Mouse (Mus musculus) megakaryocyte, embryonic 14.5 days (primary cell): ENCODE measurements around the gene Trmt10c. TPM values are rescaled to one million over a fixed set of nuclear protein-coding genes. Genes with fewer than 3 reads are reported as not detected.

ENCODE experiments used
- H3K27me3 ChIP-seq: replicated peaks from 2 replicates; pipeline ENCODE3; 2012; ENCODE audit warnings: inconsistent platforms
- H3K36me3 ChIP-seq: replicated peaks from 2 replicates; pipeline ENCODE3; 2012; ENCODE audit warnings: low read length, inconsistent platforms, mixed read lengths
- H3K4me1 ChIP-seq: 2 replicates; pipeline ENCODE4 v1.6.1; 2012; ENCODE audit warnings: inconsistent platforms
- H3K4me3 ChIP-seq: replicated peaks from 2 replicates; pipeline ENCODE3; 2012; ENCODE audit warnings: moderate library complexity, mild to moderate bottlenecking, inconsistent platforms
- H3K9me3 ChIP-seq: 2 replicates; pipeline ENCODE4 v1.6.1; 2012; ENCODE audit warnings: inconsistent platforms
- FLI1 ChIP-seq: IDR thresholded peaks from 2 replicates; pipeline ENCODE4 v1.6.1; 2012; ENCODE audit warnings: low read length, inconsistent platforms, mixed read lengths
- GATA1 ChIP-seq: IDR thresholded peaks from 3 replicates; pipeline ENCODE4 v1.6.1; 2012; ENCODE audit warnings: mixed read lengths, low read length, inconsistent platforms, borderline replicate concordance
- polyA plus RNA-seq: library from polyadenylated mRNA; stranded (reverse); fragments of >175 nt; gene quantifications from 2 replicates; pipeline ENCODE4 v1.2.3, GENCODE M21; 2012; ENCODE audit warnings: low replicate concordance; ENCODE audit not compliant: insufficient read depth

Trmt10c gene
- polyA plus RNA-seq, 1 experiment, result 5.3 TPM

DNA sequence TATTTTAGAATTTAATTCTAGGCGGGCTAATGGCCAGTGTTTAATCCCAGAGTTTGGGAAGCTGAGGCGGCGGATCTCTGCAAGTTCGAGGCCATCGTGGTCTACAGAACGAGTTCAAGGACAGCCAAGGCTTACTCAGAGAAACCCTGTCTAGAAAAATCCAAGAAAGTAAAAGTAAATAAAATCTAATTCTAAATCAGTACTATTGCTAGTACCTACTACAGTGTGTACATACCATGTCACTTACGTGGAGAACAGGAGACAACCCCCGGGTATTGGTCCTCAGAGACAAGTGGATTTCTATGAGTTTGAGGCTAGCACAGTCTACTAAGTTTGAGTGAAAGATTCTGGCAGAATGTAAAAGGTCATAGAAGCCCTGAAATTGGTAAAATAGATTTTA, 471 bp upstream of the Trmt10c start:
- Histone ChIP-seq H3K9me3 (no peaks in the 10 kb centered on the region), H3K36me3 (peaks cover 25% of the 10 kb centered on the region), H3K4me1 (peaks cover 24% of the 10 kb centered on the region), H3K4me3 (peak overlapping the region; percentile 94), H3K27me3 (no peaks in the 10 kb centered on the region)
- no peak for TF ChIP-seq FLI1
- TF ChIP-seq GATA1, result no peak

DNA sequence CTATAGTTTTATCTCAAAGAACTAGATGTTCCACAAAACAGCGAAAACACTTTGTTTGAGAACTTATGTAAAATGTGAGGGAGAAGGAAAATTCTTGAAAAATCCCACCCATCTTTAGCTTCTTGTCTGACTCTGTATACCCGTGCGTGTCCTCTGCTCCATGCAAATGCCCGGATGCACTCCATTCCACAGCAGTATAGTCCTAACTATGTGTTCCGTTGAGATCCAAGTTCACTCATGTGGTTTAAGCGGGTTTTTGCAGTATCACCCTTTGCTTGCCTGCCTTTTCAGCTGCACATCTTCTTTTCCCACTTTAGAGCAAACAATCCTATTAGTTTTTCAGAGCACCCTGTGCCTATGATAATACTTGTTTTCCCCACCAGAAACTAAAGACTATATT, 1.1 kb downstream of the Trmt10c start:
- H3K4me3 ChIP-seq, result peak overlapping the region; percentile 94
- no peaks in the 10 kb centered on the region for H3K9me3 ChIP-seq
- TF ChIP-seq FLI1, result no peak
- TF ChIP-seq GATA1, result no peak
- peaks cover 40% of the 10 kb centered on the region for H3K36me3 ChIP-seq
- H3K4me1 ChIP-seq, result peaks cover 33% of the 10 kb centered on the region
- H3K27me3 ChIP-seq, result no peaks in the 10 kb centered on the region

DNA sequence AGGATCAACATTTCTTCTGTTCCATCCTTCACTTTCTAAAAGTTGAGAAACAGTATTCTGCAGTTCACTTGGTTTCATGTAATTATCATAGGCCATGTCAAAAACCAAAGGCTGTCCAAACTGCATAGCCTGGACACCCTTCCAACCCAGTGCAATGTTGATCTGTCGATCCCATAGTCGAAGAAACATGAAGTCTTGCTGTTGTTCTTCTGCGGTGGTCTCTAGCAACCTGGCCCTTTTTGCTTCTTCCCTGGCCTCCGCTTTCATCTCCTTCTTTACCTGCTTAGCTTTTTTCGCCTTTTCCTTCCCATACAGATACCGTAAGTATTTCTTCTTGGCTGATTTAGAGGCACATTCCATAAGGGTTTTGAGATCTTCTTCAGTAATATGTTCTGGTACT, 3.1 kb downstream of the Trmt10c start:
- TF ChIP-seq FLI1, result no peak
- TF ChIP-seq GATA1, result no peak
- H3K36me3 ChIP-seq, result peaks cover 43% of the 10 kb centered on the region
- no peak overlapping the region for H3K4me3 ChIP-seq
- no peaks in the 10 kb centered on the region for H3K9me3 ChIP-seq
- H3K4me1 ChIP-seq, result peaks cover 44% of the 10 kb centered on the region
- no peaks in the 10 kb centered on the region for H3K27me3 ChIP-seq

DNA sequence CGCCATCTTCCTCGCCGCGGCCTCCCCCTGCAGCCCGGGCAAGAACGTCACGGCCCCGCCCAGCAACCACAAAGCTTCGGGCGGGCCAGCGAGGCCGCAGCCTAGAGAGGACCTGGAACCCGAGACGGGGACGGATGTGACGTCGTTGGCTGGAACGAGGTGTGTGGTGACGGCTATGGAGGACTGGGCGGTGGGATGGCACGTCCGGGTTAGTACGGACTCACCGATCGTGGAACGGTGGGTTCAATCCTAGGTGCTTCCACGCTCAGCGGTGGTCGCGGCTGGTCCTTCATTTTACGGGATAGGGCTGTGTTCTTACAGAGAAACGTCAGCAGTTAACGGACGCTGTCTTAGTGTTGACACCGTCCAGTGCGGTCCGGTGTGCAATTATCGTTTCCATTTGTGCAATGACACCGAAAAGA, 7.9 kb downstream of the Trmt10c start, which contains the start of gene Pcnp:
Pcnp (minus strand) TSS at position 79 of the 422 bp plus-strand sequence.
- TF ChIP-seq FLI1 (no peak), GATA1 (no peak)

DNA sequence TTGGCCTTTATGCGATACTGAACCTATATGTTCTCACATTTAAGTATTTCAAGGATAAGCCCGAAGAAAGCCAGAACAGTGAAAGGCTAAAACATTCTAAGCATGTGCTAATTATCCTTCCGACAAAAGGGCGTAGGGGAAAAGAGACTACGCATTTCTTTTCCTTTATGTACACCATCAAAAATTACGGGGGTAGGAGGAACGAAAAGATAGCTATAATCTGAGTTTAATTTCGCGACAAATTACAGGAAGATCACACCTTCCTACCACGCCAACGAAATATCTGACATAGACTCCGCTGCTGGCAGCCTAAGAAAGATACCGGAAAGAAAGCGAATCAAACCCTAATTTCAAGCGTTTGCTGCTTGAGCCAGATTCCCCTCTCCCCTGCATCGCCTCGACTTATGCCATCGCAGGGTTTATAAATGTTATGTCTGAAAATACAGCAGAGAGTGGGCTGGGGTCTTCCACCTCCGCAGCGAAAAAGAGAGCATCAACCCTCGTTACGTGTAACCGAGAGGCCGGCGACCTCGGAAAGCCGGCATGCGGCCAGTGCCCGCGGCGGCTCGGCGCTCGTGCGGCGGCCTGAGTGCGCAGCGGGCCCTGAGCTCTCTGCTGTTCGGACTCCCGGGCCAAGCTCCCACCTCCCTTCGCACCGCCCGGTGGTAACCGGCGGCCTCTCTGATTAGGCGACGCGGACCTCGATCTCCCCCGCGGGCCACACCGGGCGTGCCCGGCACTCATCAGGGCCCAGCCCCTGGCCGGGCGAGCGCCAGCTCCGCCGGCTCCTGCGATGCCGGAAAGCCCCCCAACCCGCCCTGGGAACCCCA, 8.7 kb downstream of the Trmt10c start:
- Histone ChIP-seq H3K36me3 (peaks cover 54% of the 10 kb centered on the region), H3K27me3 (no peaks in the 10 kb centered on the region), H3K4me3 (peak overlapping the region; percentile 99), H3K4me1 (peaks cover 49% of the 10 kb centered on the region), H3K9me3 (no peaks in the 10 kb centered on the region)
- TF ChIP-seq FLI1 (no peak), GATA1 (no peak)

More for the DNA sequence above, 7.9 kb downstream of the Trmt10c start, which contains the start of gene Pcnp:
- peaks cover 52% of the 10 kb centered on the region for H3K4me1 ChIP-seq
- H3K4me3 ChIP-seq, result peak within 1 kb of the TSS; percentile 99
- H3K9me3 ChIP-seq, result no peaks in the 10 kb centered on the region
- H3K27me3 ChIP-seq, result no peaks in the 10 kb centered on the region
- H3K36me3 ChIP-seq, result peaks cover 56% of the 10 kb centered on the region

DNA sequence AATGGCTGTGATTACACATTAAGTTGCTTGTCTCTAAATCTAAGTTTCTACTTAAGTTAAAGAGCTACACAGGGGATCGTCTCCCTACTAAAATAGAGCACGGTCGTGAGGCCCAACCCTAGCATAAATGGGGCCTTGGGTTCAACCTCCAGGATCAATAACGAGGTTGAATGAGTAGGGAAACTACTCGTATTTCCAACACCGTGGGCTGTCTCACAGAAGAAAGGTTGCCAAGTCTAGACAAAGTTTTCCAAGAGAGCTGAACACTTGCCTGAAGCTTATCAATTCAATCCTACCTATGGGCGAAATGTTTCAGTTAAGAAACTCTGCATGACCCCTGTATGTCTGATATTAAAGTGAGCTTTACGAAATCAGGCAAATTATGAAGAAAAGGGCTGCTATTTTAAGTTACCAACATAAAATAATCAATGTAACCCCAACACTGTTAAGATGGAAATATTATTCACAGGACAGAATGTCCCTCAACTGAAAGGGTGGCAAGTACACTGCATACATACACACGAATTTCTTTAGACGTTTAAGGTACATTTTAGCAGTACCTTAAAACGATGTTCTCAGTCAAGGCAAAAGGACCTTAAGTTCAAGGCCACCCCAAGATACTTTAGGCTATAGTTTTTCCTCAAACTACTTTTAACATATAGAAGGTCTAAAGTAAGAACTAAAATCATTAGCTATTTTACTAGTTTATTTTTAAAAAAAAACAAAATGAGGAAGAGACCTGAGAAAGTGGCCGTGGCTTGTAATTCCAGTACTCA, 9.6 kb downstream of the Trmt10c start:
- TF ChIP-seq GATA1, result no peak
- no peak for TF ChIP-seq FLI1
- Histone ChIP-seq H3K27me3 (no peaks in the 10 kb centered on the region), H3K4me1 (peaks cover 47% of the 10 kb centered on the region), H3K4me3 (peak overlapping the region; percentile 99), H3K9me3 (no peaks in the 10 kb centered on the region), H3K36me3 (peaks cover 51% of the 10 kb centered on the region)

DNA sequence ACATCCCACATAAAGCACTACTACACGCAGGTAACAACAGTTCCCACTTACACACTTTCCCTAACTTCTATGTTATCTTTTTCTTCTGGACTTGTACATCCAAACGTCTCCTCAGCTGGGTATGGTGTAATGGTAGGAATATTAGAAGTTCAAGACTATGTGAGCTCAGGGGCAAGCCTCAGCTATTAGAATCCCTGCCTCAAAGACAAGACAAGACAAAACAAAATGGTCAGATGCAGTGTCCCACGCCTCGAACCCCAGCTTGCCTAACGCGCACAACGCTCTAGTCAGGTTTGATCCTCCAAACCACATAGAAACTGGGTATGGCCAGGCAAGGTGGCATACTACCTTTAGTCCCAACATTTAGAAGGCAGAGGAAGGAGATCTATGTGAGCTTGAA, 18.0 kb downstream of the Trmt10c start:
- H3K9me3 ChIP-seq, result no peaks in the 10 kb centered on the region
- H3K27me3 ChIP-seq, result no peaks in the 10 kb centered on the region
- H3K4me1 ChIP-seq, result peaks cover 6% of the 10 kb centered on the region
- H3K36me3 ChIP-seq, result peaks cover 73% of the 10 kb centered on the region
- H3K4me3 ChIP-seq, result no peak overlapping the region
- TF ChIP-seq GATA1 (no peak), FLI1 (no peak)

DNA sequence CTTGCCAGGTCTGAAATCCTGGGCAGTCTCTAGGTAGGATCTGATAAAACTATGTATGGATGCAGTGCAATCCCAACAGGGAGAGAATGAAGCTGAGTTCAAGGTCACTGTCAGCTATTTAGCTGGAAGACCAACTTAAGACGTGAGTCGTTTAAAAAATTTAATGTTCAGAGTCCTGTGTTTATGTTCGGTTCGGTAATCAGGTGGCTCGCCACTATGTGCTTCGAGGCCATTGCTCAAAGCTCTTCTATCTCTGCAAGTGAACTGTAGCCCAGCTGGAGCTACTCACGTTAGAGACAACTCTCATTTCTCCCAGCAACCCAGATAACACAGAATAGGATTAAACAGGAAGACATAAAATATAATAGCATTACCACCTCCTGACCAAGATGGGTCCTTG, 23.5 kb downstream of the Trmt10c start:
- peaks cover 6% of the 10 kb centered on the region for H3K4me1 ChIP-seq
- H3K36me3 ChIP-seq, result peaks cover 78% of the 10 kb centered on the region
- peaks cover 3% of the 10 kb centered on the region for H3K9me3 ChIP-seq
- no peak for TF ChIP-seq GATA1
- no peak for TF ChIP-seq FLI1
- no peak overlapping the region for H3K4me3 ChIP-seq
- H3K27me3 ChIP-seq, result no peaks in the 10 kb centered on the region

DNA sequence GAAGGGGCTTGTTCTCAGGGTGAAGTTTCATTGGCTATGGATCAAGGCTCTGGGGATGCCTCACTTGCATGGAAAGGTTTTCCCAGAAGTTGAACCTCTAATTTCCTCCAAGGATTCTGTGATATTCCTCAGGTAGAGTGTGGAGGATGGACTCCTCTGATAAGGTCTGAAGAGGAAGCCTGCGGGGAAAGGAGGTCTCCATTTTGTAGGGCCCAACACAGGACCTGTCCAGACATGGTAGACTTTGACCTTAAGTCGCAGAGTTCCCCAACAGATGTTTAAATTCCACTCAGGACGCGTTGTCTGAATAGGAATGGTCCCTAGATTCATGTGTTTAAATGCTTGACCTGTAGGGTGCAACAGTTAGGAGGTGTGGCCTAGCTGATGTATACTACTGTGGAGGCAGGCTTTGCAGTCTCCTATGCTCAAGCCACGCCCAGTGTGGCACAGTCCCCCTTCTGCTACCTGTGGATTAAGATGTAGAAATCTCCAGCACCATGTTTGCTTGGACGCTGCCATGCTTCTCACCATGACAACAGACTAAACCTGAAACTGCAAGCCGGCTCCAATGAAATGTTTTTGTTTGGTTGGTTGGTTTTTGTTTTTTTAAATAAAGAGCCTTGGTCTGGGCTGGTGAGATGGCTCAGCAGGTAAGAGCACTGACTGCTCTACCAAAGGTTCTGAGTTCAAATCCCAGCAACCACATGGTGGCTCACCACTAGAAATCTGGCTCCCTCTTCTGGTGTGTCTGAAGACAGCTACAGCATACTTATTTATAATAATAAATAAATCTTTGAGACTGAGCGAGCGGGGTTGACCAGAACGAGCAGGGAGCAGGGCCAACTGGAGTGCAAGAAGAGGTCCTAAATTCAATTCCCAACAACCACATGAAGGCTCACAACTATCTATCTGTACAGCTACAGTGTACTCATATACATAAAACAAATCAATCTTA, 24.6 kb downstream of the Trmt10c start:
- TF ChIP-seq GATA1 (no peak), FLI1 (no peak)
- H3K4me3 ChIP-seq, result no peak overlapping the region
- H3K36me3 ChIP-seq, result peaks cover 72% of the 10 kb centered on the region
- no peaks in the 10 kb centered on the region for H3K27me3 ChIP-seq
- H3K9me3 ChIP-seq, result peaks cover 3% of the 10 kb centered on the region
- H3K4me1 ChIP-seq, result peaks cover 14% of the 10 kb centered on the region
